Comparison of ENCODE assay signal across 19 mouse cellular contexts in the genomic region with DNA sequence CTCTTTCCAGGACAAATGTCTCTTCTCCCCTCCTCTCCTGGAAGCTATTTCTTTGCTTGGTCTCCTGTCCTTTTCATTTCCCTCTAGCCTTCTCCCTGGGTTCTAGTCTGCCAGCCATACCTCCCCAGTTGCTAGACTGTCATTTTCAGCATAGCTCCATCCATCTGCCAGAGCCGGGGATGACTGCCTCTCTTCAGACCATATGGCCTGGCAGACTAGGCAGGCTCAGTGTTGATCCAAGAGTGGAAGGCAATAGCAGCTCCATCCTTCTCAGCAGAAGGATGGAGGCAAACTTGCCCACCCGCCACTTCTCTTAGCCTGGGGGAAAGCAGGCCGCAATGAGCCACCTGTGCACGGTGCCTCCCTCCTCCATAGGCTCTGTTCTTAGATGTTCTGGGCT.
A peak's percentile ranks its signal among the peaks of the same experiment; 100 is the strongest.
DNase-seq lines count a peak whose midpoint lies in the region; ATAC-seq lines count a peak whose summit lies in the region.
"Had no signal": no experiment of that assay in that cellular context is flagged by ENCODE, and none has a peak within 500 bp of the region (broad histone marks: within the 10 kb centered on the region; RNA-seq: fewer than 3 reads in every experiment).

No protein-coding gene starts in this region.

- 0 out of 2 replicates have a peak, but pooled peaks have one; percentile 53 for ATAC-seq in forebrain, embryonic 15.5 days (replicated peaks)
- ATAC-seq in forebrain, embryonic 11.5 days (replicated peaks; ENCODE audit: low FRiP score), result no peak
- ATAC-seq in midbrain, embryonic 15.5 days (replicated peaks), result no peak
- ATAC-seq: liver, postnatal 0 days had no signal

- no peak overlapping the region for H3K27ac ChIP-seq in forebrain, embryonic 15.5 days (replicated peaks)
- no peak overlapping the region for H3K27ac ChIP-seq in forebrain, embryonic 11.5 days (ENCODE audit: low read depth, low read length)
- H3K27ac ChIP-seq in midbrain, embryonic 15.5 days, result no peak overlapping the region
- H3K27ac ChIP-seq: gastrocnemius, adult 2 months; heart, embryonic 15.5 days; hindbrain, embryonic 10.5 days had no signal

- DNase-seq in forebrain, embryonic 11.5 days (ENCODE audit: low spot score), result no peak
- peak; percentile 13 for DNase-seq in right cerebral cortex, adult 18-20 months
- no peak for DNase-seq in right cerebral cortex, adult 2 months (ENCODE audit: low spot score in 2 of 2)
- DNase-seq in layer of hippocampus, adult 9-11 months, result peak; percentile 9
- peak; percentile 16 for DNase-seq in telencephalon, adult 2 months (ENCODE audit: low read depth, low spot score)
- DNase-seq in thymus, postnatal 36 days, result no peak
- DNase-seq: adrenal gland, postnatal 14 days; B cell, adult 2 months; gastrocnemius, adult 2 months; kidney, adult 2 months; kidney, postnatal 14 days; liver; liver, postnatal 0 days; lung, postnatal 14 days; thymus, adult 18-20 months had no signal

- no peaks in the 10 kb centered on the region for H3K36me3 ChIP-seq in forebrain, embryonic 15.5 days
- no peaks in the 10 kb centered on the region for H3K36me3 ChIP-seq in forebrain, embryonic 11.5 days (ENCODE audit: control insufficient read depth, insufficient read depth, low read length)
- no peaks in the 10 kb centered on the region for H3K36me3 ChIP-seq in midbrain, embryonic 15.5 days (replicated peaks)
- H3K36me3 ChIP-seq: heart, embryonic 15.5 days; hindbrain, embryonic 10.5 days had no signal

- WGBS in forebrain, embryonic 15.5 days, result 76% methylated on average over 4 of the region's 4 CpGs
- WGBS in forebrain, embryonic 11.5 days, result 91% methylated on average over 4 of the region's 4 CpGs
- 91% methylated on average over 4 of the region's 4 CpGs for WGBS in midbrain, embryonic 15.5 days

- no peaks in the 10 kb centered on the region for H3K27me3 ChIP-seq in forebrain, embryonic 15.5 days
- H3K27me3 ChIP-seq in forebrain, embryonic 11.5 days (ENCODE audit: control insufficient read depth, insufficient read depth, low read length), result no peaks in the 10 kb centered on the region
- H3K27me3 ChIP-seq in midbrain, embryonic 15.5 days (replicated peaks), result no peaks in the 10 kb centered on the region
- H3K27me3 ChIP-seq: heart, embryonic 15.5 days had no signal

- no peak overlapping the region for H3K9ac ChIP-seq in forebrain, embryonic 15.5 days (replicated peaks)
- no peak overlapping the region for H3K9ac ChIP-seq in forebrain, embryonic 11.5 days (ENCODE audit: low read length)
- no peak overlapping the region for H3K9ac ChIP-seq in midbrain, embryonic 15.5 days
- H3K9ac ChIP-seq: heart, embryonic 15.5 days; liver, postnatal 0 days had no signal

- H3K4me1 ChIP-seq in forebrain, embryonic 15.5 days, result no peaks in the 10 kb centered on the region
- H3K4me1 ChIP-seq in forebrain, embryonic 11.5 days (replicated peaks; ENCODE audit: control insufficient read depth, insufficient read depth, low read length), result no peaks in the 10 kb centered on the region
- H3K4me1 ChIP-seq in midbrain, embryonic 15.5 days, result no peaks in the 10 kb centered on the region
- H3K4me1 ChIP-seq: heart, embryonic 15.5 days; hindbrain, embryonic 10.5 days had no signal

- no peak overlapping the region for H3K4me3 ChIP-seq in forebrain, embryonic 15.5 days
- no peak overlapping the region for H3K4me3 ChIP-seq in forebrain, embryonic 11.5 days (ENCODE audit: low read depth, low read length)
- H3K4me3 ChIP-seq in midbrain, embryonic 15.5 days, result no peak overlapping the region
- H3K4me3 ChIP-seq: gastrocnemius, adult 2 months; heart, embryonic 15.5 days; hindbrain, embryonic 10.5 days had no signal

- no peak overlapping the region for H3K4me2 ChIP-seq in forebrain, embryonic 15.5 days (replicated peaks)
- no peak overlapping the region for H3K4me2 ChIP-seq in forebrain, embryonic 11.5 days (ENCODE audit: low read depth, low read length, severe bottlenecking)
- no peak overlapping the region for H3K4me2 ChIP-seq in midbrain, embryonic 15.5 days
- H3K4me2 ChIP-seq: heart, embryonic 15.5 days had no signal

- no peaks in the 10 kb centered on the region for H3K9me3 ChIP-seq in forebrain, embryonic 15.5 days
- no peaks in the 10 kb centered on the region for H3K9me3 ChIP-seq in forebrain, embryonic 11.5 days (ENCODE audit: control insufficient read depth, low read length)
- no peaks in the 10 kb centered on the region for H3K9me3 ChIP-seq in midbrain, embryonic 15.5 days
- H3K9me3 ChIP-seq: heart, embryonic 15.5 days; hindbrain, embryonic 10.5 days had no signal

Comparison
In these comparisons a context has a peak if more than half of its experiments do, and no peak if none do; other contexts are left out.
1. DNase-seq: peak in right cerebral cortex, adult 18-20 months (single experiment), layer of hippocampus, adult 9-11 months (single experiment) and telencephalon, adult 2 months (single experiment); none in forebrain, embryonic 11.5 days (single experiment), right cerebral cortex, adult 2 months (0 of 2) and thymus, postnatal 36 days (0 of 2).